Mouse (Mus musculus) heart, postnatal 0 days (tissue): ENCODE results near the gene Myh7b. TPM values are rescaled to one million over a fixed set of nuclear protein-coding genes. Genes with fewer than 3 reads are reported as not detected.

Experiments used
- ATAC-seq: fragments of 200-750 bp; cut with Nextera tagmentation; 2 replicates; pipeline ENCODE4 v1.8.0; 2017; ENCODE audit warnings: low read depth, moderate number of reproducible peaks, moderate library complexity; ENCODE audit not compliant: insufficient read depth
- DNase-seq: peaks from one replicate; pipeline ENCODE4 v3.0.0-alpha.2; 2016; ENCODE audit warnings: low spot score
- H3K27ac ChIP-seq: fragments of 300-500 bp; sonication (generic); 2 replicates; pipeline ENCODE4 v1.5.1; 2014; ENCODE audit warnings: low read depth, mild to moderate bottlenecking
- H3K27me3 ChIP-seq: fragments of 300-500 bp; sonication (generic); 2 replicates; pipeline ENCODE4 v1.6.1; 2014; ENCODE audit warnings: low read length, mixed read lengths; ENCODE audit not compliant: control insufficient read depth, insufficient read depth
- H3K36me3 ChIP-seq: fragments of 300-500 bp; sonication (generic); replicated peaks from 2 replicates; pipeline ENCODE4 v1.6.1; 2014; ENCODE audit warnings: low read length, mixed read lengths; ENCODE audit not compliant: control insufficient read depth, insufficient read depth
- H3K4me1 ChIP-seq: fragments of 300-500 bp; sonication (generic); 2 replicates; pipeline ENCODE4 v1.6.1; 2014; ENCODE audit warnings: antibody characterized with exemption; ENCODE audit not compliant: control insufficient read depth, insufficient read depth
- H3K4me2 ChIP-seq: fragments of 300-500 bp; sonication (generic); 2 replicates; pipeline ENCODE4 v1.6.1; 2014; ENCODE audit warnings: low read depth, mild to moderate bottlenecking, low read length, moderate library complexity
- H3K4me3 ChIP-seq: fragments of 300-500 bp; sonication (generic); 2 replicates; pipeline ENCODE4 v1.5.1; 2014; ENCODE audit warnings: low read depth, low read length
- H3K9ac ChIP-seq: fragments of 300-500 bp; sonication (generic); replicated peaks from 2 replicates; pipeline ENCODE4 v1.6.1; 2014; ENCODE audit warnings: low read depth, low read length, mixed read lengths
- H3K9me3 ChIP-seq: fragments of 300-500 bp; sonication (generic); replicated peaks from 2 replicates; pipeline ENCODE4 v1.6.1; 2016; ENCODE audit warnings: low read length; ENCODE audit not compliant: control insufficient read depth
- CTCF ChIP-seq: IDR thresholded peaks from 2 replicates; pipeline ENCODE4 v1.5.1; 2016; ENCODE audit warnings: antibody characterized with exemption, control low read depth, low read depth
- EP300 ChIP-seq: IDR thresholded peaks from 2 replicates; pipeline ENCODE4 v1.6.1; 2016; ENCODE audit warnings: antibody characterized with exemption, low read depth
- WGBS: fragments of 180-500 bp; shearing (Covaris S2); extraction: QIAGEN DNeasy Blood & Tissue Kit; methylation state at CpG from one replicate; pipeline ENCODE4 v1.1.7; 2014; 5-methylcytosine and 5-hydroxymethylcytosine counted together
- polyA plus RNA-seq: library from polyadenylated mRNA; unstranded; fragments of >200 nt; fragmentation: Nextera tagmentation; extraction: Ambion mirVana; gene quantifications from 2 replicates; pipeline ENCODE4 v1.2.1, GENCODE M21; 2015
- total RNA-seq: library from RNA; depleted of rRNA; stranded (reverse); fragments of >200 nt; gene quantifications from 2 replicates; pipeline ENCODE4 v1.2.3, GENCODE M21; 2014; ENCODE audit warnings: low replicate concordance

Myh7b gene
- total and polyA plus RNA-seq, 2 experiments from 2014 or later = 12.5 to 48.4 TPM

GRCm38 (mm10) chr2:155573996-155574395 lies 37.0 kb upstream of the Myh7b start:
- no peak for ATAC-seq
- Histone ChIP-seq H3K27ac (no peak overlapping the region), H3K4me1 (no peaks in the 10 kb centered on the region), H3K36me3 (peaks cover 23% of the 10 kb centered on the region), H3K4me2 (no peak overlapping the region), H3K9ac (no peak overlapping the region), H3K4me3 (no peak overlapping the region), H3K9me3 (no peaks in the 10 kb centered on the region), H3K27me3 (no peaks in the 10 kb centered on the region)
- WGBS = 89% methylated on average over 7 of the region's 7 CpGs
- TF ChIP-seq EP300 (no peak), CTCF (no peak)
- DNase-seq = no peak

GRCm38 (mm10) chr2:155574700-155575099 lies 36.3 kb upstream of the Myh7b start:
- H3K27me3 ChIP-seq = no peaks in the 10 kb centered on the region
- DNase-seq = no peak
- no peak for TF ChIP-seq EP300
- TF ChIP-seq CTCF = no peak
- 64% methylated on average over 4 of the region's 4 CpGs for WGBS
- H3K27ac ChIP-seq = no peak overlapping the region
- H3K4me1 ChIP-seq = no peaks in the 10 kb centered on the region
- H3K4me3 ChIP-seq = no peak overlapping the region
- H3K9ac ChIP-seq = no peak overlapping the region
- H3K4me2 ChIP-seq = no peak overlapping the region
- peaks cover 23% of the 10 kb centered on the region for H3K36me3 ChIP-seq
- H3K9me3 ChIP-seq = no peaks in the 10 kb centered on the region
- ATAC-seq = no peak

- ATAC-seq = no peak
- no peak overlapping the region for H3K4me2 ChIP-seq
Measured at GRCm38 (mm10) chr2:155576656-155577055, 34.4 kb upstream of the Myh7b start.

GRCm38 (mm10) chr2:155580331-155580730 lies 30.7 kb upstream of the Myh7b start:
- Histone ChIP-seq H3K4me3 (no peak overlapping the region), H3K27ac (no peak overlapping the region), H3K4me1 (no peaks in the 10 kb centered on the region), H3K9ac (no peak overlapping the region), H3K27me3 (no peaks in the 10 kb centered on the region), H3K9me3 (no peaks in the 10 kb centered on the region), H3K36me3 (peaks cover 22% of the 10 kb centered on the region; the same call in 1 of the 2 replicates), H3K4me2 (no peak overlapping the region)
- no peak for TF ChIP-seq EP300
- TF ChIP-seq CTCF = no peak
- 87% methylated on average over 3 of the region's 3 CpGs for WGBS
- no peak for DNase-seq
- no peak for ATAC-seq

More at GRCm38 (mm10) chr2:155576656-155577055, 34.4 kb upstream of the Myh7b start:
- TF ChIP-seq CTCF (no peak), EP300 (no peak)
- Histone ChIP-seq H3K27me3 (no peaks in the 10 kb centered on the region), H3K9me3 (no peaks in the 10 kb centered on the region), H3K4me1 (no peaks in the 10 kb centered on the region), H3K36me3 (peaks cover 24% of the 10 kb centered on the region), H3K27ac (no peak overlapping the region), H3K4me3 (no peak overlapping the region), H3K9ac (no peak overlapping the region)
- 89% methylated on average over 9 of the region's 9 CpGs for WGBS
- DNase-seq = no peak

- peaks cover 8% of the 10 kb centered on the region; the same call in 1 of the 2 replicates for H3K36me3 ChIP-seq
- no peak overlapping the region for H3K27ac ChIP-seq
- no peak overlapping the region for H3K9ac ChIP-seq
- H3K4me1 ChIP-seq = no peaks in the 10 kb centered on the region
- no peaks in the 10 kb centered on the region for H3K9me3 ChIP-seq
- H3K4me3 ChIP-seq = no peak overlapping the region
- DNase-seq (no peak), ATAC-seq (no peak)
- 71% methylated on average over 4 of the region's 4 CpGs for WGBS
- no peak overlapping the region for H3K4me2 ChIP-seq
- H3K27me3 ChIP-seq = no peaks in the 10 kb centered on the region
- TF ChIP-seq EP300 (no peak), CTCF (no peak)
Measured at GRCm38 (mm10) chr2:155582384-155582995, 28.5 kb upstream of the Myh7b start.

- H3K36me3 ChIP-seq = peaks cover 8% of the 10 kb centered on the region; the same call in 1 of the 2 replicates
Measured at GRCm38 (mm10) chr2:155582996-155583395, 28.0 kb upstream of the Myh7b start.

More at GRCm38 (mm10) chr2:155582996-155583395, 28.0 kb upstream of the Myh7b start:
- Histone ChIP-seq H3K4me1 (no peaks in the 10 kb centered on the region), H3K9me3 (no peaks in the 10 kb centered on the region), H3K27me3 (no peaks in the 10 kb centered on the region), H3K9ac (no peak overlapping the region), H3K4me2 (no peak overlapping the region), H3K4me3 (no peak overlapping the region), H3K27ac (no peak overlapping the region)
- ATAC-seq = no peak
- no peak for TF ChIP-seq EP300
- no peak for TF ChIP-seq CTCF
- WGBS = 83% methylated on average over 5 of the region's 5 CpGs
- no peak for DNase-seq
